Mouse (Mus musculus) skeletal muscle tissue, adult 2 months (tissue): Measurements from ENCODE around the gene Rps27rt.
"Not testable (repeated sequence)": the region's sequence is repeated elsewhere in the genome, so short reads cannot be mapped to it uniquely, and the experiment has no call there.

Experiments used
- DNase-seq: peaks from one replicate; pipeline ENCODE4 v3.0.0-alpha.2; 2012; ENCODE audit warnings: low read depth, low spot score

Rps27rt gene

GRCm38 (mm10) chr9:114982689-114983360, at the start of gene Rps27rt:
Gene Rps27rt, minus strand, starts transcription at chr9:114982739.
- DNase-seq = no peak

- DNase-seq = not testable (repeated sequence)
Observed at GRCm38 (mm10) chr9:115031046-115031445, 48.5 kb upstream of the Rps27rt start.

GRCm38 (mm10) chr9:115030581-115030980, 48.0 kb upstream of the Rps27rt start:
- DNase-seq = no peak

GRCm38 (mm10) chr9:115029307-115029706, 46.8 kb upstream of the Rps27rt start:
- DNase-seq = no peak

GRCm38 (mm10) chr9:115023708-115024383, 41.3 kb upstream of the Rps27rt start:
- peak; percentile 62 for DNase-seq

GRCm38 (mm10) chr9:115023137-115023536, 40.6 kb upstream of the Rps27rt start:
- no peak for DNase-seq

- DNase-seq = no peak
Observed at GRCm38 (mm10) chr9:115021419-115021818, 38.9 kb upstream of the Rps27rt start.

GRCm38 (mm10) chr9:115020141-115020540, 37.6 kb upstream of the Rps27rt start:
- DNase-seq = no peak

- no peak for DNase-seq
Observed at GRCm38 (mm10) chr9:115012367-115012766, 29.8 kb upstream of the Rps27rt start.

GRCm38 (mm10) chr9:115008194-115008593, 25.7 kb upstream of the Rps27rt start:
- DNase-seq = no peak

- peak; percentile 32 for DNase-seq
Observed at GRCm38 (mm10) chr9:115007776-115008175, 25.2 kb upstream of the Rps27rt start.

GRCm38 (mm10) chr9:115005446-115005845, 22.9 kb upstream of the Rps27rt start:
- DNase-seq = no peak

GRCm38 (mm10) chr9:114999771-115000146, 17.2 kb upstream of the Rps27rt start:
- DNase-seq = no peak

GRCm38 (mm10) chr9:114999010-114999770, 16.7 kb upstream of the Rps27rt start:
- DNase-seq = no peak

- DNase-seq = no peak
Observed at GRCm38 (mm10) chr9:114996489-114996888, 13.9 kb upstream of the Rps27rt start.

GRCm38 (mm10) chr9:114995716-114996115, 13.2 kb upstream of the Rps27rt start:
- DNase-seq = no peak

- no peak for DNase-seq
Observed at GRCm38 (mm10) chr9:114995250-114995649, 12.7 kb upstream of the Rps27rt start.

- no peak for DNase-seq
Observed at GRCm38 (mm10) chr9:114992528-114992927, 10.0 kb upstream of the Rps27rt start.

GRCm38 (mm10) chr9:114990421-114990820, 7.9 kb upstream of the Rps27rt start:
- DNase-seq = no peak

- DNase-seq = no peak
Observed at GRCm38 (mm10) chr9:114988610-114989327, 6.2 kb upstream of the Rps27rt start.

GRCm38 (mm10) chr9:114988029-114988428, 5.5 kb upstream of the Rps27rt start:
- DNase-seq = no peak

GRCm38 (mm10) chr9:114986361-114986760, 3.8 kb upstream of the Rps27rt start:
- DNase-seq = no peak
